In the genomic region with DNA sequence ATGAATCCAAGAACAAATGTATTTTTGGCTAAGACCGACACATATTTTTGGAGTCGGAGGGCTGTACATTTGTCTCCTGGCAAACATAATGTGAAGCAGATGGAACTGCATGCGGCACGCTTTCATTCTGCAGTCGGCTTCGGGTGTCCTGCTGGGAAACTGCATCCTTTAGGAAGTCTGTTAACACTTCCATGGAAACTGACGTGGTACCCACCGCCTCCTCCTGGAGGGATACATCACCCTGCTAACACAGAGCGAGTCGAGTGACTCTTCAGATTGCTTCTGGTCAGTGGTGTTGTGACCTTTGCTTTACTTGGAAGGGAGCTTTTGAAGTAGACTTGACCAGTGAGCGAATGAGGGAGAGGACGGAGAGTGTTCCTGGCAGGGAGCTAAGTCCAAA, we compare ENCODE assay signal across 9 mouse cellular contexts.
A peak's percentile ranks its signal among the peaks of the same experiment; 100 is the strongest.
DNase-seq lines count a peak whose midpoint lies in the region; ATAC-seq and TF ChIP-seq lines count a peak whose summit lies in the region.
"Had no signal": no experiment of that assay in that cellular context is flagged by ENCODE, and none has a peak within 500 bp of the region (broad histone marks: within the 10 kb centered on the region; RNA-seq: fewer than 3 reads in every experiment).

No protein-coding gene starts in this region.

- TF ChIP-seq POLR2A in heart, adult 2 months (IDR thresholded peaks at IDR 0.05; ENCODE audit: insufficient read depth, low read depth, low read length) = no peak
- no peak for TF ChIP-seq POLR2A in lung, adult 2 months (IDR thresholded peaks at IDR 0.05; ENCODE audit: borderline replicate concordance, extremely low read depth, low read depth, low read length)

- intact Hi-C loops in heart, adult 2 months (cut with DNase I) = no loop called here
- intact Hi-C loops in left cerebral cortex, postnatal 10 days (cut with DNase I) = no loop called here

- DNase-seq in heart, adult 11 months = peak; percentile 89
- DNase-seq in heart, adult 2 months = no peak
- DNase-seq in embryo, embryonic 10.5 days (ENCODE audit: low spot score) = peak; percentile 73
- peak; percentile 61 for DNase-seq in hindbrain, embryonic 14.5 days (ENCODE audit: low spot score)
- peak; percentile 55 to 80 for DNase-seq in left cerebral cortex, postnatal 10 days (ENCODE audit: extremely low spot score in 1 of 2, low spot score in 2 of 2)
- DNase-seq in right cerebral cortex, postnatal 14 days = peak; percentile 50
- DNase-seq in thymus, postnatal 4 days = no peak
- no peak for DNase-seq in lung, adult 2 months

- H3K27me3 ChIP-seq in heart, adult 2 months (ENCODE audit: control insufficient read depth, insufficient read depth, low read length) = no peaks in the 10 kb centered on the region
- no peaks in the 10 kb centered on the region for H3K27me3 ChIP-seq in hindbrain, embryonic 14.5 days (ENCODE audit: control insufficient read depth, insufficient read depth, low read length)
- H3K27me3 ChIP-seq: liver, embryonic 15.5 days had no signal

- H3K9ac ChIP-seq in heart, adult 2 months (ENCODE audit: low read depth, low read length) = no peak overlapping the region
- no peak overlapping the region for H3K9ac ChIP-seq in hindbrain, embryonic 14.5 days
- H3K9ac ChIP-seq: liver, embryonic 15.5 days had no signal

- H3K4me1 ChIP-seq in heart, adult 2 months (ENCODE audit: control insufficient read depth, insufficient read depth, low read length) = peaks cover 1% of the 10 kb centered on the region; the same call in 1 of the 2 replicates
- H3K4me1 ChIP-seq in hindbrain, embryonic 14.5 days (replicated peaks; ENCODE audit: control insufficient read depth, insufficient read depth, low read length) = 0 out of 2 replicates have a peak, but pooled peaks cover 6% of the 10 kb centered on the region
- no peaks in the 10 kb centered on the region; the same call in 1 of the 2 replicates for H3K4me1 ChIP-seq in lung, adult 2 months (ENCODE audit: control insufficient read depth, insufficient read depth, low read length)
- H3K4me1 ChIP-seq: liver, embryonic 15.5 days had no signal

- H3K27ac ChIP-seq in heart, adult 2 months = no peak overlapping the region
- H3K27ac ChIP-seq in hindbrain, embryonic 14.5 days = no peak overlapping the region
- H3K27ac ChIP-seq: liver, embryonic 15.5 days had no signal

- H3K9me3 ChIP-seq in hindbrain, embryonic 14.5 days (ENCODE audit: control insufficient read depth, low read length) = no peaks in the 10 kb centered on the region
- H3K9me3 ChIP-seq: liver, embryonic 15.5 days had no signal

- H3K4me2 ChIP-seq in hindbrain, embryonic 14.5 days (replicated peaks) = no peak overlapping the region
- H3K4me2 ChIP-seq: liver, embryonic 15.5 days had no signal

- WGBS in heart, adult 2 months = 60% methylated on average over 12 of the region's 12 CpGs
- WGBS in hindbrain, embryonic 14.5 days = 31% methylated on average over 12 of the region's 12 CpGs
- 66% methylated on average over 12 of the region's 12 CpGs for WGBS in lung, adult 2 months

- no peaks in the 10 kb centered on the region for H3K36me3 ChIP-seq in heart, adult 2 months (ENCODE audit: control insufficient read depth, insufficient read depth, low read length)
- H3K36me3 ChIP-seq in hindbrain, embryonic 14.5 days (replicated peaks; ENCODE audit: control insufficient read depth, insufficient read depth) = no peaks in the 10 kb centered on the region
- H3K36me3 ChIP-seq: liver, embryonic 15.5 days had no signal

- no peaks in the 10 kb centered on the region for H3K79me2 ChIP-seq in heart, adult 2 months (replicated peaks; ENCODE audit: control insufficient read depth, insufficient read depth, low read length)

- ATAC-seq in hindbrain, embryonic 14.5 days (ENCODE audit: low FRiP score) = peak; percentile 68; the same call in 1 of the 2 replicates

- H3K4me3 ChIP-seq in heart, adult 2 months = no peak overlapping the region
- H3K4me3 ChIP-seq in hindbrain, embryonic 14.5 days (replicated peaks; ENCODE audit: low read length) = no peak overlapping the region
- H3K4me3 ChIP-seq in lung, adult 2 months (replicated peaks; ENCODE audit: extremely low read depth, low read depth, low read length) = no peak overlapping the region
- H3K4me3 ChIP-seq: liver, embryonic 15.5 days had no signal

- no peak for TF ChIP-seq CTCF in heart, adult 2 months (IDR thresholded peaks at IDR 0.05)
- TF ChIP-seq CTCF in lung, adult 2 months (IDR thresholded peaks at IDR 0.05; ENCODE audit: insufficient read depth, low read length) = no peak

- TF ChIP-seq EP300 in heart, adult 2 months (IDR thresholded peaks at IDR 0.05; ENCODE audit: insufficient read depth, low read depth, low read length) = no peak

Comparison
In these comparisons a context has a peak if more than half of its experiments do, and no peak if none do; other contexts are left out.
1. DNase-seq: peak in heart, adult 11 months (single experiment), embryo, embryonic 10.5 days (single experiment), hindbrain, embryonic 14.5 days (single experiment), left cerebral cortex, postnatal 10 days (2 of 2) and right cerebral cortex, postnatal 14 days (single experiment); none in heart, adult 2 months (0 of 2), thymus, postnatal 4 days (single experiment) and lung, adult 2 months (single experiment).